Mouse (Mus musculus) c-Kit-positive CD71-positive TER-119-negative erythroid progenitor cells, embryonic 14.5 days (primary cell): ENCODE results near the gene Rab4a.

Source experiments
- DNase-seq: peaks from one replicate; pipeline ENCODE4 v3.0.0-alpha.2; 2013; ENCODE audit warnings: low read depth

Gene Rab4a

GRCm38 (mm10) chr8:123805718-123806373 lies at the start of gene Rab4a:
Gene Rab4a (plus strand): TSS chr8:123805985.
- DNase-seq = no peak

DNA sequence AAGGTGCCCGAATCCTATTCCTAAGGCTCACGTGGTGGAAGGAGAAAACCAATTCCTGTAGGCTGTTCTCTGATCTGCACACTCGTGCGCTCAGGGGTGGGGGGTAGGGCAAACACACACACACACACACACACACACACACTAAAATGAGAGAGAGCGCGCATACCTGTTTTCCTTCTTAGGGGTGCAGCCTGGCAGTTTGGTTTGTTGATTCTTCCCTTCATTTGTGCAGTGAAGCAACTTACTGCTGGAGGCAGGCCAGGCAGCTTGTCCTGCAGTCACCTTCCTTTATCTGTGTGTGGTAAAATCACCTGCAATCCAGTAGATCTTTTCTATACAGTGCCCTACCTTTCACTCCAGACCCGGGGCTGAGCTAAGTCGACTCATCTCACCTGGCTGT lies 48.9 kb upstream of the Rab4a start:
- no peak for DNase-seq

DNA sequence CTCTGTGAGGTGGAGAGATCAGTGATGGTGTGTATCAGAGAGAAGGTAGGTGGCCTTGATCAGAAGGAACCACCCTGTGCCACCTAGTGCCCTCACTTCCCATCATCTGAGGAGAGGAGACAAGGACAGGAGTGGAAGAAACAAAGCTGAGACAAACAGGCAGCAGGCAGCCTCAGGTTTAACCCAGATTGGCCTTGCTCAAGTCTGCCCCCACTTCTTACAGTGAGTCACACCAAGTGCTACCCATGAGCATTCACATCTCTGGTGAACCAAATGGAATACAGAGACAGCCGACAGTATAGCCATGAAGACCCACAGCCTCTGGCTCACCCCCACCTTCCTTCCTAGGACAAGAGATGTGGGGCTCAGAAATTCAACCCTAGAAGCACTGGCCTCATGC lies 46.9 kb upstream of the Rab4a start:
- no peak for DNase-seq

DNA sequence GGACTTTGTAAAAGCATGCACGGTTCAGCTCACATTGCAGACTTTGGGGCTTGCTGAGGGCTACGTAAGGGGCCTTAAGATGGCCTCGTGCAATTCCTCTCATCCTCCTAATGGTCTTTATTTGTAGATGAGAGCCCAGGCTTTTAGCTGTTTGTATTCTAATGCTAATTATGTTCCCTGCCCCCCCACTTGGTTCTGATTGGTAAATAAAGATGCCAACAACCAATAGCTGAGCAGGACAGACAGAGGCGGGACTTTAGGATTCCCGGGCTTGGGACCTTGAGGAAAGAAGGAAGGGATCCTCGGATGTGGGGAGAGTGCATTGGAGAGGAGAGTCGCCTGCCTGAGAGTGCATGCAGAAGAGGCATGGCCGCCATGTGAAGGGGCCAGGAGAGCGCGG lies 45.9 kb upstream of the Rab4a start:
- no peak for DNase-seq

DNA sequence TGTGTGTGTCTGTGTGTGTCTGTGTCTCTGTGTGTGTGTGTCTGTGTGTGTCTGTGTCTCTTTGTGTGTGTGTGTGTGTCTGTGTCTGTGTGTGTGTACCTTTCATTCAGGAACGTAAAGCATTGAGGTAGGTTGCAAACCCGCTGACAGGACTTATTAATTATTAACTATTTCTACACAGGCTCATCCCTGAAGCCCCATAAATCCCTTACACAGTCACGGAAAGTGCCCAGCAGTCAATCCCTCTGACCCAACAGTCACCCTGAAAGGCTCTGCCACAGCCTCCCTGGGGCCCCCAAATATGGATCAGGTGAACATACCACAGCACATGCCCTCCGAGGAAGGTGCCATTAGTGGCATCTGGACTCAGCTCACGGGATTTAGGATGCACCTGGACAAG lies 45.2 kb upstream of the Rab4a start:
- no peak for DNase-seq

DNA sequence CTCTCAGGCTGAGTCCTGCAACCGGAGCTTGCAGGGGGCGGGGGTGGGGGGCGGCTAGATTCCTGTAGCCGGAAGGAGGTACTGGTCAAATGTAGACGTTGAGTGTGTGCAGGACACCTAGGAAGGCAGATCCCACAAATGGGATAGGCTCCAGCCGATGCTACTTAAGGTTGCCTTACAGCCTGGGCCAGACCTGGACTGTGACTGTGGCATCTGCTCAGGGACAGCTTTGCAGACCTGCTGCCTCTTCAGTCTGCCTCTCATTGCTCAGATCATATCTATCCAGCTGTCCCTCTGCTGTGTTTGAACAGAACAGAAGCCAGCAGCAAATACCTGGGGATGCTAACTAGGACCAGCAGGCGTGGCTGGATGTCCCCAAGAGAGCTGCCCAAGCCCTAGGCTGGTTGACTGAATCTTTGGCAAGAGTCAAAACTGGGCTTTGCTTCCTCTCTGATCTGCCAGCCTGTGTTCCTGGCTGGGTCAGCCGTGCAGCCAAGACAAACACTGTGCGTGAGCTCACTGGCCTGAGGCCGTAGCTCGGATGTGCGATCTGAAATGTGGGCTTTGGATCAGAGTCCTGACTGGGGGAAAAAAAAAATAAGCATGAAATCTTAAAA lies 44.4 kb upstream of the Rab4a start:
- no peak for DNase-seq

GRCm38 (mm10) chr8:123761883-123762270 lies 43.9 kb upstream of the Rab4a start:
- no peak for DNase-seq

- no peak for DNase-seq
Observed at GRCm38 (mm10) chr8:123763355-123763754, 42.4 kb upstream of the Rab4a start.

GRCm38 (mm10) chr8:123764671-123765070 lies 41.1 kb upstream of the Rab4a start:
- DNase-seq = no peak

DNA sequence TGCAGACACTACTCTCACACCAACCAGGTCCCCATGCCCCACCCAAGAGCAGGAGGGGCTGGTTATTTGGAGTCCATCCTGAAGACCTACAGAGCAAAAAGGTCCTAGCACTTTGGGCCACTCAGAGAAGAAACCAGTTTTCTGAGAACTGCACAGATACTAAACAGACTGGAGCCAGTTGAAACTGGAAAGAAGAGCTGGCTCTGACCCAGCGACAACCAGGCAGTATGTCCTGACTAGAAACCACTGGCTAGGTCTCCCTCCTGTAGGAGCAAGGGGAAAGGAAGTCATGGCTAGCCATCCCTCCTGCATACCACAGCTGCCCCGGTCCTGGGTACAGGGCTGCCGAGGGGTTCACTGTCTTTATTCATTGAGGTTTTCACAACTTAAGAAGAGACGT lies 39.3 kb upstream of the Rab4a start:
- DNase-seq = no peak

DNA sequence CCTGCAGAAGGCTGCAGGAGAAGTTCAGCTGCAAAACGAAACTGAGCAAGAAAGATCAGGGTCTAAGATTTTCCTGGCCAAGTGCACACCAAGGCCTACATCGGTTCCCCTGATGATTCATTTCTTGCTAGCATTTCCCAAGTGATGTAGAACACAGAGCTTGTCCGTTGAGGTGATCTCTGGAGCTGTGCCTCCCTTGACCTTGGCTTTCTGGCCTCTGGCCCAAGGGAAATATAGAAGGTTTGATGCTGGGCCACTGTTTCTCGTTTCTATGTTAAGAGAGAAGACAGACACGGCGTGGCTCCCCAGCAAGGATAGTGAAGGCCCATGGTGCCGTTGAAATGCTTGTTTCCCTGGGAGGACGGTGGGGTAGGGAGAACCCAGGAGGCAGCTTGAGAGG lies 37.9 kb upstream of the Rab4a start:
- no peak for DNase-seq

DNA sequence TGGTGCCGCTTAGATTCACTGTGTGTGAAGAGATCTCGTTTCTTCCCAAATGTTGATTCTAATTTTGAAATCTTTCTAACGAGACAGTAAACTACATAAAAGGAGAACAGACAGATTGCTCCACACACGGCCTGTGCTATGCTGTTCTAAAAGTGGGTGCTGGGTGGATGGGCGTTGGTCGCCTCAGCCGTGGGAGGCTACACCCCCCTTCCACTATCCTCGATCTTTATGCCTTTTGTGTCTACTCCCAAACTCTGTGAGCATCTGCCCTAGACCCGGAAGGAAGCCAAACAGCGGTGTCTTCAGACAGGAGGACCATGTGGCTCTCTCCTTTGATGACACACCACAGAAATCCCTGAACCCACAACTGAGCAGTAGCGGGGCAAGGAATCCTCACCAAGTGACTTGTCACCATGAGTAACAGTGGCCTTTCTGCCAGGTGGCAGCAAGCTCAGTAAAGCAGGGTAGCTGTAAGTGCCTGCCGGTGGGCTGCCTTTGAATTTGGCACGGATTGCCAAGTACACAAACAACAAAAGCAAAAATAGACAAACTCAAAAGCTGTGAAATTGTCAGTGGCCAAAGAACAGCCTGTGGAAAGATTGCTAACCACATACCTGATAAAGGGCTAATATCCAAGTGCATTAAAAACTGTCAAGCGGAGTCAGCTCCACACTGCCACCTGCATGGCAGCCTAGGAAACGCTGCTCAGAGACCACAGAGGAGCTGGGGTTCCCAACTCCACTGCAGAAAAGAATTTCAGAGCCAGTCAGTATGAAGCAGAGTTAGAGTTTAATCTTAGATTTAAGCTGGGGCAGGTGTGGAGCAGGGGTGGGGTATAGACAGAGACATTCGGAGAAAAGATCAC lies 37.1 kb upstream of the Rab4a start:
- peak; percentile 39 for DNase-seq

- no peak for DNase-seq
Observed at GRCm38 (mm10) chr8:123773468-123773867, 32.3 kb upstream of the Rab4a start.

GRCm38 (mm10) chr8:123774491-123774890 lies 31.3 kb upstream of the Rab4a start:
- no peak for DNase-seq

DNA sequence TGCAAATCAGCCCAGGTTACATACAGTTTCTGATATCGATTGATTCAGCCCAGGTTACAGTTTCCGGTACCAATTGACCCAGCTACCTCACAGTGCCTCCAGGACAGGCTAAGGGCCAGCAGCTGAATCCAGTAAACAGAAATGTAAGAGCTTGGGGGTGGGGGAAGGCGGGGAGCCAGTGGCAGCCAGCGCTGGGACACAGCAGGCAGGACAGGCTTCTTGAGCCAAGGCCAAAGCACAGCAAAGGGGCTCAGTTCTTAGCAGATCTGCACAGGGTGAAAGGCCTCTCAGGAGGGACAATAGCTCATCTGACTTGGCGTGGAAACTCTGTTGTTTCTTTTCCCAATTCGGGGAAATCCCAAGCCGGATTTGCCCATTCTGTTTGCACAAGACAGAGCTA lies 28.5 kb upstream of the Rab4a start:
- no peak for DNase-seq

- no peak for DNase-seq
Observed at GRCm38 (mm10) chr8:123780471-123780870, 25.3 kb upstream of the Rab4a start.

DNA sequence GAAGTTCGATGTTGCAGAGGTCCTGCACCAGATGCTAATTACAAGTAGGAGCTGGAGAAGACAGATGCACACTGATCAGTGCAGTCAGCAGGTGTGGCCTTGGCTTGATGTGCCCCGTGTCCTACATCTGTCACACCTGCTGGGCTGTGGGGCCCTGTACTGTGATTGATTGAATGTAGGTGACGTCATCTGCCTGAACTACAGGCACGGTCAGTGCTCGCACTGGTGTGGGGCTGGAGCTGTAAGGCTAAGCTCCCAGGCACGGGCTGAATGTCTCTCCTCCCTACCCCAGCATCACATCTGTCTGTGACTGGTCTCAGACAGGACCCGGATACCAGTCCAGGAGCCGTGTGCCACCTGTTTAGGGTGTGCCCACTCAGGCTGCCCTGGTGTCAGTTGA lies 24.5 kb upstream of the Rab4a start:
- DNase-seq = no peak

DNA sequence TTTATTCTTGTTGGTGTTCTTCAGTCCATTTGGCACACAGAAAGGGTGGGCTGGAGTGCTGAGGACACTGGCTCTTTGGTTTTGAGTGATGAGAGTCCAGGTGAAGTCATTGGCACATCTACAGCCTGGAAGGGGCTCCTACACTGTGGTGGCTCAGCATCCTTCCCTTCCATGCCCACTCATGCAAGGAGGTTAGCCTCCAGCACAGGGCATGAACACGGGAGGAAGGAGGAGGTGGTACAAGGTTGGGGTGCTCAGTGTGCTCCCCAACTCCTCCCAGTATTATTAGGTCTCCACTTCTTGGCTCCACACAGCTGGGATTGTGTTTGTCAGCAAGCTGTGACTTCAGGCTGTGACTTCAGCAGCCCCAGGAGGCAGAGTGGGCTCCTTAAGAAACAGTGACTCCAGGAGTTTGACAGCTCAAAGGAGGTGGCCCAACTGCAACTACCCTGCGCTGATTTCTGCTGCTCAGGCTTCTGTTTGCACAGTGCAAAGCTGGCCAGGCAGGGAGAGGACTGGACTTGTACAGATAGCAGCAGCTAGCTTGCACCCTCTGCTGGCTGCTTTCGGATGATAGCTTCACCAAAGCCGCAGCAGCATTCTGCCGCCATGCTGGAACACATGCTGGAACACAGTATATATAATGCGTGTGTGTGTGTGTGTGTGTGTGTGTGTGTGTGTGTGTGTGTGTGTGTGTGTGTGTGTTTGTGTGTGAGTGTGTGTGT lies 22.1 kb upstream of the Rab4a start:
- peak; percentile 66 for DNase-seq

GRCm38 (mm10) chr8:123786166-123786565 lies 19.6 kb upstream of the Rab4a start:
- DNase-seq = no peak

DNA sequence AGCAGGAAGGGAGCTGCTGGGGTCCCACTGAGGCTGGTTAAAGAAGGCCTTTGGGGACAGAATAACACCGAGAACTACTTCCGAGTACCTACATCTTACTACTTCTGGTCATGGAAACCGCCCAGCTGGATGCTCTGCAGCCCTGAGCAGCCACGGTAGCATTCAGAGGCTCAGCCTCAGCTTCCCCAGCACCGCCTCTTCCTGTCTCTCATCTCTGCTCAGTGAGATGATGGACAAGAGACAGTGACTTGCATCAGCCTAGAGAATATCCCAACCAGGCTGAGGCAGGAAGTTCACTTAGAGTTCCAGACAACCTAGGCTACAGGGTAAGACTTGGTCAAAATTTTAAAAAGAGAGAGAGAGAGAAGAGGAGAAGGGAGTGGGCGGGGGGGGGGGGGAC lies 19.1 kb upstream of the Rab4a start:
- no peak for DNase-seq

GRCm38 (mm10) chr8:123787254-123787897 lies 18.4 kb upstream of the Rab4a start:
- no peak for DNase-seq
